Mouse (Mus musculus): ENCODE data around the gene Lef1. TPM values are rescaled to one million over a fixed set of nuclear protein-coding genes. Genes with fewer than 3 reads are reported as not detected.

Gene Lef1
- polyA plus RNA-seq, 1 experiment = 4.5 TPM

GRCm38 (mm10) chr3:131125873-131126272 is 15.6 kb downstream of the Lef1 start:
- Histone ChIP-seq H3K36me3 (ENCODE audit: control insufficient read depth, insufficient read depth) (peaks cover 4% of the 10 kb centered on the region), H3K4me2 (ENCODE audit: low read depth) (no peak overlapping the region), H3ac (ENCODE audit: control insufficient read depth, insufficient read length) (no peak overlapping the region), H3K27me3 (ENCODE audit: control insufficient read depth, insufficient read depth, insufficient read length) (no peaks in the 10 kb centered on the region), H3K79me2 (ENCODE audit: control insufficient read depth, insufficient read depth) (no peaks in the 10 kb centered on the region), H3K4me3 (no peak overlapping the region)
- TF ChIP-seq TCF12 (IDR thresholded peaks at IDR 0.05; ENCODE audit: insufficient read depth, poor library complexity, severe bottlenecking) (no peak), SRF (IDR thresholded peaks at IDR 0.05; ENCODE audit: control insufficient read depth, insufficient read length, low read depth) (no peak), CEBPB (IDR thresholded peaks at IDR 0.05; ENCODE audit: insufficient read depth, poor library complexity, severe bottlenecking) (no peak), POLR2AphosphoS2 (IDR thresholded peaks at IDR 0.05; ENCODE audit: insufficient read length, low read depth) (no peak), MYOD1 (IDR thresholded peaks at IDR 0.05; ENCODE audit: control insufficient read depth in 1 of 3, insufficient read length in 2 of 3, low read depth in 2 of 3) (no peak), REST (IDR thresholded peaks at IDR 0.05; ENCODE audit: insufficient read depth, insufficient read length) (no peak), MAX (IDR thresholded peaks at IDR 0.05; ENCODE audit: low read depth) (no peak), E2F4 (IDR thresholded peaks at IDR 0.05; ENCODE audit: insufficient read depth) (no peak)

- H3K27me3 ChIP-seq (ENCODE audit: control insufficient read depth, insufficient read depth, insufficient read length) = no peaks in the 10 kb centered on the region
- H3ac ChIP-seq (ENCODE audit: control insufficient read depth, insufficient read length) = no peak overlapping the region
- no peaks in the 10 kb centered on the region for H3K79me2 ChIP-seq (ENCODE audit: control insufficient read depth, insufficient read depth)
- TF ChIP-seq POLR2AphosphoS2 (IDR thresholded peaks at IDR 0.05; ENCODE audit: insufficient read length, low read depth) (no peak), TCF3 (IDR thresholded peaks at IDR 0.05; ENCODE audit: insufficient read length, low read depth) (no peak)
- peaks cover 4% of the 10 kb centered on the region for H3K36me3 ChIP-seq (ENCODE audit: control insufficient read depth, insufficient read depth)
- H3K4me3 ChIP-seq = no peak overlapping the region
- H3K4me2 ChIP-seq (ENCODE audit: low read depth) = no peak overlapping the region
Observed at GRCm38 (mm10) chr3:131126438-131126837, 16.2 kb downstream of the Lef1 start.

- Histone ChIP-seq H3K79me2 (ENCODE audit: control insufficient read depth, insufficient read depth) (peaks cover 12% of the 10 kb centered on the region), H3K4me3 (no peak overlapping the region), H3K27me3 (ENCODE audit: control insufficient read depth, insufficient read depth, insufficient read length) (no peaks in the 10 kb centered on the region), H3K36me3 (ENCODE audit: control insufficient read depth, insufficient read depth) (no peaks in the 10 kb centered on the region), H3K4me2 (ENCODE audit: low read depth) (no peak overlapping the region), H3ac (ENCODE audit: control insufficient read depth, insufficient read length) (no peak overlapping the region)
- no peak for TF ChIP-seq MAX (IDR thresholded peaks at IDR 0.05; ENCODE audit: low read depth)
- no peak for TF ChIP-seq E2F4 (IDR thresholded peaks at IDR 0.05; ENCODE audit: insufficient read depth)
- no peak for TF ChIP-seq REST (IDR thresholded peaks at IDR 0.05; ENCODE audit: insufficient read depth, insufficient read length)
- TF ChIP-seq SRF (IDR thresholded peaks at IDR 0.05; ENCODE audit: control insufficient read depth, insufficient read length, low read depth) = no peak
- TF ChIP-seq MYOG (IDR thresholded peaks at IDR 0.05; ENCODE audit: control insufficient read depth in 1 of 3, insufficient read depth in 1 of 3, insufficient read length in 2 of 3, low read depth in 2 of 3) = no peak
- no peak for TF ChIP-seq TCF3 (IDR thresholded peaks at IDR 0.05; ENCODE audit: insufficient read length, low read depth)
- TF ChIP-seq POLR2A (IDR thresholded peaks at IDR 0.05; ENCODE audit: insufficient read length, low read depth) = no peak
Observed at GRCm38 (mm10) chr3:131134003-131134402, 23.7 kb downstream of the Lef1 start.

GRCm38 (mm10) chr3:131135434-131135833 is 25.2 kb downstream of the Lef1 start:
- peaks cover 12% of the 10 kb centered on the region for H3K79me2 ChIP-seq (ENCODE audit: control insufficient read depth, insufficient read depth)
- no peak overlapping the region for H3ac ChIP-seq (ENCODE audit: control insufficient read depth, insufficient read length)
- H3K4me2 ChIP-seq (ENCODE audit: low read depth) = no peak overlapping the region
- H3K4me3 ChIP-seq = no peak overlapping the region
- TF ChIP-seq E2F4 (IDR thresholded peaks at IDR 0.05; ENCODE audit: insufficient read depth) (no peak), POLR2AphosphoS2 (IDR thresholded peaks at IDR 0.05; ENCODE audit: insufficient read length, low read depth) (no peak), REST (IDR thresholded peaks at IDR 0.05; ENCODE audit: insufficient read depth, insufficient read length) (no peak), USF1 (IDR thresholded peaks at IDR 0.05; ENCODE audit: low read depth) (no peak), TCF3 (IDR thresholded peaks at IDR 0.05; ENCODE audit: insufficient read length, low read depth) (no peak)
- H3K27me3 ChIP-seq (ENCODE audit: control insufficient read depth, insufficient read depth, insufficient read length) = no peaks in the 10 kb centered on the region
- H3K36me3 ChIP-seq (ENCODE audit: control insufficient read depth, insufficient read depth) = no peaks in the 10 kb centered on the region

- Histone ChIP-seq H3ac (ENCODE audit: control insufficient read depth, insufficient read length) (no peak overlapping the region), H3K27me3 (ENCODE audit: control insufficient read depth, insufficient read depth, insufficient read length) (no peaks in the 10 kb centered on the region), H3K4me2 (ENCODE audit: low read depth) (no peak overlapping the region), H3K4me3 (no peak overlapping the region), H3K79me2 (ENCODE audit: control insufficient read depth, insufficient read depth) (peaks cover 12% of the 10 kb centered on the region), H3K36me3 (ENCODE audit: control insufficient read depth, insufficient read depth) (no peaks in the 10 kb centered on the region)
- TF ChIP-seq MYOD1 (IDR thresholded peaks at IDR 0.05; ENCODE audit: control insufficient read depth in 1 of 3, insufficient read length in 2 of 3, low read depth in 2 of 3) (no peak), MAX (IDR thresholded peaks at IDR 0.05; ENCODE audit: low read depth) (no peak), SRF (IDR thresholded peaks at IDR 0.05; ENCODE audit: control insufficient read depth, insufficient read length, low read depth) (no peak), TCF3 (IDR thresholded peaks at IDR 0.05; ENCODE audit: insufficient read length, low read depth) (no peak), USF1 (IDR thresholded peaks at IDR 0.05; ENCODE audit: low read depth) (no peak)
Observed at GRCm38 (mm10) chr3:131136455-131136854, 26.2 kb downstream of the Lef1 start.

GRCm38 (mm10) chr3:131137119-131137781 is 27.0 kb downstream of the Lef1 start:
- Histone ChIP-seq H3K79me2 (ENCODE audit: control insufficient read depth, insufficient read depth) (peaks cover 10% of the 10 kb centered on the region), H3K4me2 (ENCODE audit: low read depth) (no peak overlapping the region), H3K36me3 (ENCODE audit: control insufficient read depth, insufficient read depth) (no peaks in the 10 kb centered on the region), H3K4me3 (no peak overlapping the region), H3K27me3 (ENCODE audit: control insufficient read depth, insufficient read depth, insufficient read length) (no peaks in the 10 kb centered on the region), H3ac (ENCODE audit: control insufficient read depth, insufficient read length) (no peak overlapping the region)
- TF ChIP-seq REST (IDR thresholded peaks at IDR 0.05; ENCODE audit: insufficient read depth, insufficient read length) (no peak), MAX (IDR thresholded peaks at IDR 0.05; ENCODE audit: low read depth) (no peak), SRF (IDR thresholded peaks at IDR 0.05; ENCODE audit: control insufficient read depth, insufficient read length, low read depth) (no peak), MYOD1 (IDR thresholded peaks at IDR 0.05; ENCODE audit: control insufficient read depth in 1 of 3, insufficient read length in 2 of 3, low read depth in 2 of 3) (no peak), CEBPB (IDR thresholded peaks at IDR 0.05; ENCODE audit: insufficient read depth, poor library complexity, severe bottlenecking) (no peak), USF1 (IDR thresholded peaks at IDR 0.05; ENCODE audit: low read depth) (no peak), TCF12 (IDR thresholded peaks at IDR 0.05; ENCODE audit: insufficient read depth, poor library complexity, severe bottlenecking) (no peak), TCF3 (IDR thresholded peaks at IDR 0.05; ENCODE audit: insufficient read length, low read depth) (no peak), POLR2A (IDR thresholded peaks at IDR 0.05; ENCODE audit: insufficient read length, low read depth) (no peak), E2F4 (IDR thresholded peaks at IDR 0.05; ENCODE audit: insufficient read depth) (no peak)
